Mouse (Mus musculus) layer of hippocampus, adult 18-20 months (tissue): ENCODE data around the gene Traf2. TPM values are rescaled to one million over a fixed set of nuclear protein-coding genes. Genes with fewer than 3 reads are reported as not detected.

Experiments
- total RNA-seq, 2 experiments: library from RNA; stranded (reverse); gene quantifications; 2 replicates each; pipeline ENCODE4 v1.2.3; 2021

Gene Traf2
- total RNA-seq, 2 experiments from 2014 or later, result 10.9 to 12.0 TPM

Other genes with a start within 250 kb of the Traf2 start
- gene Grin1, start 227.8 kb downstream of the Traf2 start, total RNA-seq, result 100 to 1,000 TPM; 393 to 422 TPM
- gene Man1b1, start 214.6 kb downstream of the Traf2 start, total RNA-seq, result 10 to 100 TPM; 59.6 to 62.4 TPM
- gene Dpp7, start 190.6 kb downstream of the Traf2 start, total RNA-seq, result 10 to 100 TPM; 35.4 to 36.7 TPM
- gene Uap1l1, start 181.3 kb downstream of the Traf2 start, total RNA-seq, result 10 to 100 TPM; 15.6 to 19.1 TPM
- gene Sapcd2, start 174.6 kb downstream of the Traf2 start, total RNA-seq, result 1 to 10 TPM; 3.2 to 4.1 TPM
- 10 to 100 TPM; 16.3 to 17.7 TPM for gene Entpd2, start 151.1 kb downstream of the Traf2 start, total RNA-seq
- 100 to 1,000 TPM; 426 to 435 TPM for gene Npdc1, start 147.6 kb downstream of the Traf2 start, total RNA-seq
- gene Fut7, start 123.7 kb downstream of the Traf2 start, total RNA-seq, result under 1 TPM; 0.15 to 0.76 TPM
- gene Abca2, start 118.2 kb downstream of the Traf2 start, total RNA-seq, result 100 to 1,000 TPM; 173 to 176 TPM
- 1 to 10 TPM in 1 of 2 experiments, under 1 TPM in 1; 0.66 to 1.0 TPM for gene Clic3, start 90.1 kb downstream of the Traf2 start, total RNA-seq
- gene Paxx, start 85.8 kb downstream of the Traf2 start, total RNA-seq, result 10 to 100 TPM; 56.7 to 61.3 TPM
- 100 to 1,000 TPM; 572 to 608 TPM for gene Ptgds, start 76.9 kb downstream of the Traf2 start, total RNA-seq
- not detected for gene Lcn12, start 53.0 kb downstream of the Traf2 start, total RNA-seq
- gene Fbxw5, start 46.2 kb downstream of the Traf2 start, total RNA-seq, result 100 to 1,000 TPM; 114 to 115 TPM
- 1 to 10 TPM; 1.3 to 2.1 TPM for gene C8g, start 45.2 kb downstream of the Traf2 start, total RNA-seq
- 100 to 1,000 TPM; 212 to 213 TPM for gene Edf1, start 10.9 kb upstream of the Traf2 start, total RNA-seq
- 1 to 10 TPM; 2.1 to 4.0 TPM for gene Mamdc4, start 27.9 kb upstream of the Traf2 start, total RNA-seq
- gene Phpt1, start 28.3 kb upstream of the Traf2 start, total RNA-seq, result 10 to 100 TPM; 63.0 to 66.2 TPM
- 100 to 1,000 TPM in 1 of 2 experiments, 10 to 100 TPM in 1; 98.6 to 102 TPM for gene Ajm1, start 34.8 kb upstream of the Traf2 start, total RNA-seq
- 100 to 1,000 TPM; 150 to 155 TPM for gene Rabl6, start 61.6 kb upstream of the Traf2 start, total RNA-seq
- not detected for gene Ccdc183, start 70.7 kb upstream of the Traf2 start, total RNA-seq
- 10 to 100 TPM; 16.7 to 17.5 TPM for gene Tmem141, start 75.1 kb upstream of the Traf2 start, total RNA-seq
- gene Fcna, start 81.1 kb upstream of the Traf2 start, total RNA-seq, result 1 to 10 TPM in 1 of 2 experiments, under 1 TPM in 1; 0.56 to 1.1 TPM
- not detected for gene Lcn8, start 106.2 kb upstream of the Traf2 start, total RNA-seq
- gene Lcn5, start 111.0 kb upstream of the Traf2 start, total RNA-seq, result not detected
- not detected for gene Lcn6, start 129.8 kb upstream of the Traf2 start, total RNA-seq
- not detected for gene Lcn10, start 135.8 kb upstream of the Traf2 start, total RNA-seq
- not detected for gene Obp2a, start 153.1 kb upstream of the Traf2 start, total RNA-seq
- gene Bmyc, start 159.8 kb upstream of the Traf2 start, total RNA-seq, result 10 to 100 TPM; 92.5 to 96.1 TPM
- gene Obp2b, start 190.1 kb upstream of the Traf2 start, total RNA-seq, result not detected
- not detected for gene Lcn3, start 218.6 kb upstream of the Traf2 start, total RNA-seq
- gene Lcn11, start 230.1 kb upstream of the Traf2 start, total RNA-seq, result not detected
- not detected for gene Gm13539, start 235.3 kb upstream of the Traf2 start, total RNA-seq